Mouse (Mus musculus): ENCODE data around the gene Clk2.

The Clk2 gene

DNA sequence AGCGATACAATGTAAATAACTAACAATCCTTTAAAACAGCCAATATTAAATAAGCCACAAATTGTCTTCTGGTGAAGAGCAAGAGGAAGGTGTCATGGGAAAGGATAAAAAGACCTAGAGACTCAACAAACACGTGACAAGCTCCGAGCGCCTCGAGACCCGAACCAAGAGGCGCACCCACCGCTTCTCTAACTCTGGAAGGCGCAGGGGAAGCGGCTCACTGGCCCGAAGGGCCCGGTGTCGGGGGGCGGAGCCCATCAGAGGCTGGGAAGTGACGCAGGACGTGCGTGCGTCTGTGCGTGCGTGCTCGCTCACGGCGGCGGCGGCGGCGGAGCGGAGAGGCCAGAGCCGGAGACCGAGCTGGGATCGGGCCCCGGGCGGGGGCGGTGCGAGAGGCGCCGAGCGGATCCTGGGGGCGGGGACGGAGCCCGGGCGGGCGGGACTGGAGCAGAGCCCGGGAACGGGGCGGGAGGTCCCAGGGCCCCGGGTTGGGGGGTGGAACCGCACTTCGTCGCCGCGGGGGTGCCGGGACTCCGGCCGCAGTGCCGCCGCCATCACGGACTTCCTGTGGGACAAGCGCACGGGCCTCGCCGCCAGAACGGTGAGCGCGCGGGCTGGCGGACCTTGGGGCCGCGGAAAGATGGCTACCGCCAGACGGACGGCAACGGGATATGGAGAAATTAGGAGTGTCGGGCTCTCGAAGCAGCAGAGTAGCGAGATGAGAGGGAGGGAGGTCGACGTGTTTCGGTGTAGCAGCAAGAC, at the start of gene Clk2:
TSS of gene Clk2 (plus strand) at position 290 of the 762 bp plus-strand sequence.
- peak; percentile 80 for DNase-seq (ENCODE audit: low read depth, low spot score)

DNA sequence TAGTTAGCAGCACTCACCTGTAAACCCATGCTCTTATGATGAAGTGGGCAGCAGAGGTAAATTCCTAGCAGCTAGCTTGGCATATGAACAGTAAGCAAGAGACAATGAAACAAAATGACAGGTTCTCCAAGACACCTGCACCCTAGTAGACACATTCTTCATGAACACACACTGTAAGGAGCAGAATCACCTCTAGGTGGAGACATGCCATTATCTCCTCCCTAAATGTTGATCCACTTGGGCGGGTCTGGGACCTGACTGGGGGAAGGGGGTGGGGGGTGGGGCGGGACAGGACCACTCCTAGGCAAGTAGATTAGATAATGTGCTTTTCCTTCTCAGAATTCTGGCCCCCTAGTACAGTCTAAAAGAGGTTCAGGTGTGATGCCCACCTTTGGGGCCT, 49.1 kb upstream of the Clk2 start:
- DNase-seq (ENCODE audit: low read depth, low spot score), result peak; percentile 26

DNA sequence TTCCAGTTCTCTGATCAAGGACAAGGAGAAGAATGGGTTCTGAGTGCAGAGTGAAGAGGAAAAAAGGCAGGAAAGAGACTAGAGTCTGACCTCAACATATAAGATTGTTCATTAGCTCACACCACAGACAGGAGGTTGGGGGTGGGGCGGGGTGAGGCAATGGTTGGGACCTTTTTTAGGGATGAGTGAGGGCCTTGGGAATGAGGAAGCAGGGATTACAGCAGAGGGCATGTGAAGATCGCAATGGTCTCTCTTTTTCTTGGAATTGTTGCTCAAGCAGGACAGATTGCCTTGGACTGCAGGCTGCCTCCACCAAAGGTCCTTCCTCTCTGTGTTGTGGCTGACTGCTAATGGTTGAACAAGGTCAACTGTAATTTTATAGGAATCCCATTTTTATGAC, 41.3 kb upstream of the Clk2 start:
- DNase-seq (ENCODE audit: low read depth, low spot score), result no peak

DNA sequence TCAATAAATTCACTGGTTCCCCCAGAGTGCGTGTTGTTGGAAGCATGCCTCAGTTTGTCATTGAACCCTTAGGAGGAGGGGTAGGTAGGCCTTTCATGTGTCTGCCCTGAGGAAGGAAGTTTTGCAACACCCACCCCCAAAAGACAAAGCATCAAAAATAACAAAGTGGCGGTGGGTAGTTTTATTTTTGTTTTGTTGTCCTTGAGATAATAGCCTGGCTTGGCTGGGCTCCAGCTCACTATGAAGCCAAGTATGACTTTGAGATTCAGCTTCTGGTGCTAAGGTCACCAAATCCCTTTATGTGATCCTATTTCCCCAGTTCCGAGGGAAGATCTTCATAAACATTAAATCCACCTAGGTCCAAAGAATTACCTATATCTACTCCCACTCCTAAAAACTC, 40.4 kb upstream of the Clk2 start:
- no peak for DNase-seq (ENCODE audit: low read depth, low spot score)

- DNase-seq (ENCODE audit: low read depth, low spot score), result no peak
These were observed 38.6 kb upstream of the Clk2 start for GRCm38 (mm10) chr3:89125981-89126380.

DNA sequence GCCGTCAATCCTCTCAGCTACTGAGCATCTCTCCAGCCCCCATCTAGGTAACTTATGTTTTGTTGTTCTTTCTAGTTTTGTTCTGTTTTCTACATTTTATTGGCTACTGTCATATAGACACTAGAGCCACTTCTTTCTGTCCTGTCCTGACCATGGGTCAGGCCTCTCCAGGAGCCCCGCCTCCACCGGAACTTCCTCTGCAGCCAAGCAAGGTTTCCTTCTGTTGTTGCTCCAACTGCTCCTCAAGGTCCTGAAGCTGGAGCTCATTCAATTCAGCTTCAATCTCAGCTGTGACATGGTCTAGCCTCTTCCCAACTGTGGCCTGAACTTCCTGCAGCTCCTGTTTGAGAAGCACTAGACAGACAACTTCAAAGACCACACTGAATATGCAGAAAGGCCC, 34.7 kb upstream of the Clk2 start:
- DNase-seq (ENCODE audit: low read depth, low spot score), result no peak

GRCm38 (mm10) chr3:89131816-89132215, 32.8 kb upstream of the Clk2 start:
- no peak for DNase-seq (ENCODE audit: low read depth, low spot score)

GRCm38 (mm10) chr3:89132285-89133062, 32.1 kb upstream of the Clk2 start:
- DNase-seq (ENCODE audit: low read depth, low spot score), result no peak

DNA sequence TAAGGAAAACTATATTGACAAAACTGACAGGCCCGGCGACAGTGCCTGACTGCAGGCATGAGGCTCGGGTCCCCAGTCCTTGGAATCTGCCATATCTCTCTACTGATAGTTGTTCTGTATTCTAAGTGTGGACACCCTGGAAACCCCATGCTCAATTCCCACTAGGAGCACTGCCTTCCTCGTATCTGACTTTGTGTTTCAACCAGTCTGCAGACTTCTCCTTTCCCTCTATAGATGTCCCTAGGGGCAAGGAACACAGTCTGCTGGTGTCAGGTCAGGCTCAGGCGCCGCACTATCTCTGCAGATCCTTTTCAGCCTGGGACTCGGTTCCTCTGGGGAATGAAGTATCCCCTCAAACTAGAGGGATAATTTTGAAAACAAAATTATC, 31.5 kb upstream of the Clk2 start:
- DNase-seq (ENCODE audit: low read depth, low spot score), result no peak

- DNase-seq (ENCODE audit: low read depth, low spot score), result no peak
These were observed 30.8 kb upstream of the Clk2 start for GRCm38 (mm10) chr3:89133752-89134151.

GRCm38 (mm10) chr3:89135958-89136357, 28.6 kb upstream of the Clk2 start, which contains the start of gene Pklr:
Gene Pklr, plus strand, starts transcription at chr3:89136142.
- DNase-seq (ENCODE audit: low read depth, low spot score), result no peak

DNA sequence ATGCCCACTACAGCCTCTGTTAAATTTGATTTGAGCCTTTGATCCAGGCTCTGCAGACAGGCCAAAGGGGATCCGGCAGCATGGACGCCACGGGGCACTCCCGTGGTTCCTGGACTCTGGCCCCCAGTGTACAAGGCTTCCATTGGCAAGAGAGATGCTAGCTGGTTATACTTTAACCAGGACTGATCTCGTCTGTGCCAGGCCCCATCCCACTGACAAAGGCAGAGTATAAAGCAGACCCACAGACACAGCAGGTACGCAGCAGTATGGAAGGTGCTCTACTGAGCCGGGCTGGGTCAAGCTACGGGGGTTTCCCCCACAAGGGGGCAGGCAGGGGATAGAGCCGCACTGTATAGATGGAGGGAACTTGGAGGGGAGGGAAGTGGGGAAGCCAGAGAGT, 28.2 kb upstream of the Clk2 start:
- no peak for DNase-seq (ENCODE audit: low read depth, low spot score)

DNA sequence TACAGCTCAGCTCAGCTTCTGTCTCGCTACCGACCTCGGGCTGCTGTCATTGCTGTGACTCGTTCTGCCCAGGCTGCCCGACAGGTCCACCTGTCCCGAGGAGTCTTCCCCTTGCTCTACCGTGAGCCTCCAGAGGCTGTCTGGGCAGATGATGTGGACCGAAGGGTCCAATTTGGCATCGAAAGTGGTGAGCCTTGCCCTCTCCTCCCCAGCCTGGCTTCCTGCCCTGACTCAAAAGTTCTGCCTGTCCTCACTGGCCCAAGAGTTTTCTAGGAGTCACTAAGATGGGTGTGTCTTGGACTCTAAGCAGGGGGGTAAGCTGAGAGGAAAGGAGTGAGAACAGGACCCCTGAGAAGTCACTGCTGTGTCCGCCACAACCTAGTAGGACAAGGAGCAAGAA, 19.8 kb upstream of the Clk2 start:
- DNase-seq (ENCODE audit: low read depth, low spot score), result no peak

GRCm38 (mm10) chr3:89145566-89145965, 19.0 kb upstream of the Clk2 start:
- DNase-seq (ENCODE audit: low read depth, low spot score), result peak; percentile 71

GRCm38 (mm10) chr3:89147101-89147978, 17.3 kb upstream of the Clk2 start:
- no peak for DNase-seq (ENCODE audit: low read depth, low spot score)

- no peak for DNase-seq (ENCODE audit: low read depth, low spot score)
These were observed 16.6 kb upstream of the Clk2 start for GRCm38 (mm10) chr3:89147979-89148311.

GRCm38 (mm10) chr3:89148567-89148966, 16.0 kb upstream of the Clk2 start:
- no peak for DNase-seq (ENCODE audit: low read depth, low spot score)

DNA sequence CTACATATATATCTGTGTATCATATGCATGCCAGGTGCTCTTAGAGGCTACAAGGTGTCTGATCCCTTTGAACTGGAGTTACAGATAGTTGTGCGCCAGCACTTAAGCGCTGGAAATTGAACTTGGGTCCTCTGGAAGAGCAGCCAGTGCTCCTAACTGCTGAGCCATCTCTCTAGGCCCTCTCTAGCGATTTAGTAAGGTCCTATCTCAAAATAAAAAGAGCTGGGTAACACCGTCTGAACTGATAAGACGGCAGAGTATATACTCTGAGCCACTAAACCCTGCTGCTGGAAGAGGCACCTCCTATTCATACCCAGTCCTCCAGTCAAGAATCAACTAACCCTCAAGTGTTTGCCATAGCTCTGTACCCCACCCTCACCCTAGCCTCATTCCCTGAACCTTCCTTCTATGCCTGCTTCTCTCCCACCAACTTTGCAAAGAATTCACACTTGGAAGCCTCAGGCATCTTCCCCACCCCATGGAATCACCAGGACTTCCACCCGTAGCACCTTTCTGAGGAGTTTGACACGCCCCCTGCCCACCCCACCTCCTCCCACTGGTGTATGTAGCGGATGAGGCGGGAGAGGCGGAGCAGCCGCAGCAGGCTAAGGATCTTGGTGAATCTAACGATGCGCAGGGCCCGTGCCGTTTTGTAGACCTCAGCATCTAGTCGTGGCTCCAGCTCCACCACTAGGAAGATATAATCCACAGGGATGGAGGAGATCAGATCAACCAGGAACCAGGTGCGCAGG, 12.3 kb upstream of the Clk2 start:
- DNase-seq (ENCODE audit: low read depth, low spot score), result no peak

GRCm38 (mm10) chr3:89156951-89157350, 7.6 kb upstream of the Clk2 start:
- DNase-seq (ENCODE audit: low read depth, low spot score), result no peak

- no peak for DNase-seq (ENCODE audit: low read depth, low spot score)
These were observed 5.9 kb upstream of the Clk2 start for GRCm38 (mm10) chr3:89158651-89159050.

DNA sequence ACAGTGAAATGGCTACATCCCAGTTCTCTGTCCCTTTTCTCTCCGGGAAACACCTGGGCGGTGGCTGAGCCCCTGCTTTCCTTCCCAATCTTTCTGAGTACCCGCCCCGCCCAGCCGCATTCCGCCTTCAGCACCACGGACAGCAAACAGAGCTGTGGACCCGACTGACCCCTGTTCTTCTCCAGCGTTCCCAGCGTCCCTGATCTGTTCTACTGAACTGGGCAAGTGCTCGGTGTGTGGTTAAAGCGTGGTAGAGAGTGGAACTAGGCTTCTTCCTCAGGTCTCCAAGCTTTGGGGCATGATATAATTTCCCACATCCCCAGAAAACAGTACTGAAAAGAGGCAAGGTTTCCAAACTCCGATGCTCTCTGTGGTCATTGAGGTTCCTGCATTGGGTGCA, 5.4 kb upstream of the Clk2 start:
- no peak for DNase-seq (ENCODE audit: low read depth, low spot score)
